Mouse (Mus musculus): ENCODE measurements at regions not wholly inside any gene's neighbourhood (a gene's known extent, or its start where the extent isn't known, plus 50 kb on each side); places are given as distances from the start of the nearest gene placed in this dataset. TPM values are rescaled to one million over a fixed set of nuclear protein-coding genes. Genes with fewer than 3 reads are reported as not detected.

GRCm38 (mm10) chr12:109400936-109401586 is 51.6 kb upstream of the Dlk1 start:
- no peak for ATAC-seq (replicated peaks; ENCODE audit: insufficient number of reproducible peaks, low FRiP score, low TSS enrichment)
- WGBS (ENCODE audit: insufficient replicate concordance), result 44% methylated on average over 15 of the region's 15 CpGs
- Histone ChIP-seq H3K4me1 (ENCODE audit: control insufficient read depth, insufficient read depth, low read length) (peaks cover 49% of the 10 kb centered on the region), H3K4me3 (ENCODE audit: low read depth, low read length) (no peak overlapping the region), H3K27ac (ENCODE audit: low read depth, low read length) (no peak overlapping the region; the same call in 1 of the 2 replicates), H3K27me3 (ENCODE audit: control insufficient read depth, insufficient read depth, low read length) (no peaks in the 10 kb centered on the region), H3K4me2 (no peak overlapping the region), H3K9me3 (replicated peaks; ENCODE audit: control insufficient read depth, low read length) (no peaks in the 10 kb centered on the region), H3K9ac (ENCODE audit: low read depth, low read length) (no peak overlapping the region), H3K36me3 (ENCODE audit: control insufficient read depth, insufficient read depth, low read length) (no peaks in the 10 kb centered on the region)

GRCm38 (mm10) chr12:109401696-109402095 is 50.9 kb upstream of the Dlk1 start:
- WGBS (ENCODE audit: insufficient replicate concordance), result 69% methylated on average over 6 of the region's 6 CpGs
- no peak for ATAC-seq (replicated peaks; ENCODE audit: insufficient number of reproducible peaks, low FRiP score, low TSS enrichment)
- Histone ChIP-seq H3K27ac (ENCODE audit: low read depth, low read length) (peak overlapping the region; percentile 70), H3K4me2 (peak overlapping the region; percentile 24; the same call in 1 of the 2 replicates), H3K36me3 (ENCODE audit: control insufficient read depth, insufficient read depth, low read length) (no peaks in the 10 kb centered on the region), H3K4me1 (ENCODE audit: control insufficient read depth, insufficient read depth, low read length) (peaks cover 49% of the 10 kb centered on the region), H3K4me3 (ENCODE audit: low read depth, low read length) (no peak overlapping the region), H3K9me3 (replicated peaks; ENCODE audit: control insufficient read depth, low read length) (no peaks in the 10 kb centered on the region), H3K9ac (ENCODE audit: low read depth, low read length) (0 out of 2 replicates have a peak overlapping the region, but pooled peaks have one; percentile 24), H3K27me3 (ENCODE audit: control insufficient read depth, insufficient read depth, low read length) (no peaks in the 10 kb centered on the region)

GRCm38 (mm10) chr12:109402226-109402625 is 50.4 kb upstream of the Dlk1 start:
- 0 out of 2 replicates have a peak overlapping the region, but pooled peaks have one; percentile 24 for H3K9ac ChIP-seq (ENCODE audit: low read depth, low read length)
- peaks cover 47% of the 10 kb centered on the region for H3K4me1 ChIP-seq (ENCODE audit: control insufficient read depth, insufficient read depth, low read length)
- peak overlapping the region; percentile 70 for H3K27ac ChIP-seq (ENCODE audit: low read depth, low read length)
- H3K4me3 ChIP-seq (ENCODE audit: low read depth, low read length), result no peak overlapping the region
- no peaks in the 10 kb centered on the region for H3K36me3 ChIP-seq (ENCODE audit: control insufficient read depth, insufficient read depth, low read length)
- ATAC-seq (replicated peaks; ENCODE audit: insufficient number of reproducible peaks, low FRiP score, low TSS enrichment), result peak; percentile 66
- no peaks in the 10 kb centered on the region for H3K27me3 ChIP-seq (ENCODE audit: control insufficient read depth, insufficient read depth, low read length)
- H3K9me3 ChIP-seq (replicated peaks; ENCODE audit: control insufficient read depth, low read length), result no peaks in the 10 kb centered on the region
- peak overlapping the region; percentile 24; the same call in 1 of the 2 replicates for H3K4me2 ChIP-seq
- 1% methylated on average over 9 of the region's 9 CpGs for whole genome bisulfite sequencing (ENCODE audit: insufficient replicate concordance)

Small RNA genes lying in the stretch of these regions (microRNA-seq; reads per million reads assigned to microRNA genes)
- gene Gm22234 (ENCODE audit: borderline number of aligned reads) (not detected), gene Gm25297 (ENCODE audit: borderline number of aligned reads) (not detected)
